Mouse (Mus musculus) activated CD4-positive, CD25-positive, alpha-beta regulatory T cell, adult 4 months (primary cell): ENCODE measurements around the gene Tmem33. TPM values are rescaled to one million over a fixed set of nuclear protein-coding genes. Genes with fewer than 3 reads are reported as not detected.

Experiments used
- ATAC-seq: one replicate; pipeline ENCODE4 v1.8.0; 2017
- polyA plus RNA-seq, 2 experiments: library from polyadenylated mRNA; unstranded; fragments of 100-300 nt; shearing (Covaris generic); gene quantifications; one replicate each; pipeline ENCODE4 v1.2.1; 2017

The Tmem33 gene
- polyA plus RNA-seq, 2 experiments from 2014 or later = 70.8 to 77.2 TPM

- no peak for ATAC-seq
These were observed 1.9 kb upstream of the Tmem33 start for GRCm38 (mm10) chr5:67258473-67258872.

GRCm38 (mm10) chr5:67260159-67260530 lies 220 bp upstream of the Tmem33 start:
- no peak for ATAC-seq

GRCm38 (mm10) chr5:67262964-67263363 lies 2.6 kb downstream of the Tmem33 start:
- ATAC-seq = no peak

- ATAC-seq = no peak
These were observed 5.7 kb downstream of the Tmem33 start for GRCm38 (mm10) chr5:67266106-67266505.

GRCm38 (mm10) chr5:67269309-67269708 lies 8.9 kb downstream of the Tmem33 start:
- ATAC-seq = no peak

- no peak for ATAC-seq
These were observed 19.0 kb downstream of the Tmem33 start for GRCm38 (mm10) chr5:67279407-67279806.

- ATAC-seq = no peak
These were observed 19.5 kb downstream of the Tmem33 start for GRCm38 (mm10) chr5:67279840-67280239.

GRCm38 (mm10) chr5:67280400-67280799 lies 20.0 kb downstream of the Tmem33 start:
- ATAC-seq = no peak

GRCm38 (mm10) chr5:67295029-67295428 lies 34.7 kb downstream of the Tmem33 start:
- no peak for ATAC-seq

- no peak for ATAC-seq
These were observed 35.3 kb downstream of the Tmem33 start for GRCm38 (mm10) chr5:67295682-67296081.

GRCm38 (mm10) chr5:67296171-67296570 lies 35.8 kb downstream of the Tmem33 start:
- no peak for ATAC-seq

GRCm38 (mm10) chr5:67297026-67297813 lies 36.9 kb downstream of the Tmem33 start:
- ATAC-seq = no peak

- ATAC-seq = peak; percentile 46
These were observed 39.6 kb downstream of the Tmem33 start for GRCm38 (mm10) chr5:67299847-67300412.

GRCm38 (mm10) chr5:67300926-67301597 lies 40.7 kb downstream of the Tmem33 start:
- no peak for ATAC-seq

GRCm38 (mm10) chr5:67301722-67302331 lies 41.5 kb downstream of the Tmem33 start:
- ATAC-seq = no peak

GRCm38 (mm10) chr5:67303816-67304215 lies 43.5 kb downstream of the Tmem33 start:
- no peak for ATAC-seq

GRCm38 (mm10) chr5:67306698-67307521 lies 46.5 kb downstream of the Tmem33 start, which contains the start of gene Slc30a9:
Slc30a9 (plus strand) TSS chr5:67306955.
- ATAC-seq = peak; percentile 94

- no peak for ATAC-seq
These were observed 47.4 kb downstream of the Tmem33 start for GRCm38 (mm10) chr5:67307659-67308222.

GRCm38 (mm10) chr5:67311811-67312521 lies 51.6 kb downstream of the Tmem33 start:
- ATAC-seq = no peak

- no peak for ATAC-seq
These were observed 52.1 kb downstream of the Tmem33 start for GRCm38 (mm10) chr5:67312522-67312851.

GRCm38 (mm10) chr5:67321656-67322268 lies 61.4 kb downstream of the Tmem33 start:
- no peak for ATAC-seq
